Mouse (Mus musculus) heart, adult 2 months (tissue): Measurements from ENCODE around the gene Rpl6.

ENCODE experiments used
- CTCF ChIP-seq: fragments of 200-600 bp; IDR thresholded peaks from 2 replicates; pipeline ENCODE4 v1.8.1; 2022; ENCODE audit warnings: antibody characterized with exemption, mild to moderate bottlenecking, moderate library complexity
- POLR2A ChIP-seq: fragments of 200-500 bp; IDR thresholded peaks from 2 replicates; pipeline ENCODE4 v1.6.1; 2011; ENCODE audit warnings: mild to moderate bottlenecking, low read depth, low read length, control low read depth; ENCODE audit not compliant: insufficient read depth

- TF ChIP-seq POLR2A (no peak), CTCF (no peak)
Measured at GRCm38 (mm10) chr5:121239846-121240245, 35.6 kb downstream of the Rpl6 start.
